Mouse (Mus musculus) limb, embryonic 15.5 days (tissue): ENCODE results near the gene Usp18. TPM values are rescaled to one million over a fixed set of nuclear protein-coding genes. Genes with fewer than 3 reads are reported as not detected.

Experiments
- ATAC-seq: fragments of 200-750 bp; cut with Nextera tagmentation; 2 replicates; pipeline ENCODE4 v1.8.0; 2017; ENCODE audit warnings: low read depth, moderate TSS enrichment; ENCODE audit not compliant: insufficient number of reproducible peaks, low FRiP score, low TSS enrichment
- H3K27ac ChIP-seq: fragments of 300-500 bp; sonication (generic); 2 replicates; pipeline ENCODE4 v1.5.1; 2015; ENCODE audit warnings: moderate library complexity, mild to moderate bottlenecking, inconsistent platforms
- H3K27me3 ChIP-seq: fragments of 300-500 bp; sonication (generic); 2 replicates; pipeline ENCODE4 v1.6.1; 2015; ENCODE audit warnings: inconsistent platforms
- H3K36me3 ChIP-seq: fragments of 300-500 bp; sonication (generic); 2 replicates; pipeline ENCODE4 v1.6.1; 2015; ENCODE audit warnings: inconsistent platforms
- H3K4me1 ChIP-seq: fragments of 300-500 bp; sonication (generic); 2 replicates; pipeline ENCODE4 v1.6.1; 2015; ENCODE audit warnings: inconsistent platforms
- H3K4me2 ChIP-seq: fragments of 300-500 bp; sonication (generic); 2 replicates; pipeline ENCODE4 v1.6.1; 2015; ENCODE audit warnings: mild to moderate bottlenecking, inconsistent platforms
- H3K4me3 ChIP-seq: fragments of 300-500 bp; sonication (generic); 2 replicates; pipeline ENCODE4 v1.5.1; 2015; ENCODE audit warnings: mild to moderate bottlenecking, inconsistent platforms
- H3K9ac ChIP-seq: fragments of 300-500 bp; sonication (generic); 2 replicates; pipeline ENCODE4 v1.6.1; 2015; ENCODE audit warnings: inconsistent platforms
- H3K9me3 ChIP-seq: fragments of 300-500 bp; sonication (generic); 2 replicates; pipeline ENCODE4 v1.6.1; 2016; ENCODE audit warnings: inconsistent platforms
- WGBS: fragments of 180-500 bp; shearing (Covaris S2); methylation state at CpG from one replicate; pipeline ENCODE4 v1.1.7; 2015; 5-methylcytosine and 5-hydroxymethylcytosine counted together
- polyA plus RNA-seq: library from polyadenylated mRNA; unstranded; fragments of >200 nt; fragmentation: Nextera tagmentation; extraction: Ambion mirVana; gene quantifications from 2 replicates; pipeline ENCODE4 v1.2.1, GENCODE M21; 2015

Usp18 gene
- polyA plus RNA-seq, 1 experiment from 2014 or later: 2.0 TPM

GRCm38 (mm10) chr6:121310984-121311383, 65.3 kb downstream of the Usp18 start:
- 80% methylated on average over 6 of the region's 6 CpGs for WGBS
- no peaks in the 10 kb centered on the region for H3K27me3 ChIP-seq
- no peak overlapping the region for H3K9ac ChIP-seq
- H3K4me3 ChIP-seq: no peak overlapping the region
- H3K36me3 ChIP-seq: no peaks in the 10 kb centered on the region
- H3K27ac ChIP-seq: no peak overlapping the region
- H3K4me2 ChIP-seq: no peak overlapping the region
- no peaks in the 10 kb centered on the region for H3K4me1 ChIP-seq
- ATAC-seq: no peak
- H3K9me3 ChIP-seq: no peaks in the 10 kb centered on the region

DNA sequence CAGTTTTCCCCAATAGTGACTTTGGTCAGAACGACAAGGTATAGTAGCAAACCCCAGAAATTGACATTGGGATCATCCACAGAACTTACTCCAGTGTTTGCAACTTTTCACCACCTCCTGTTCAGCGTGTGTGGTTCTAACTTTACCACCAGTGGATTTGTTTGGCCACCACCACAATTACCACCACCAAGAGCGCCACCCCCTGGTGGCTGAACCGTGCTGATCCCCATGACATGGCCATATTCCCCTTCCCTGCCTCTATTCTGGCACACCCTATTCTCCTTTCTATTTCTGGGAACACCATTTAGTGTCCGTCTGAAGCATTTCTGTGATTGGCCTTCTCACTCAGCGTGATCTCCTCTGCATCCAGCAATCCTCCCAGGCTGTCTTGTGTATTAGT, 73.4 kb downstream of the Usp18 start:
- Histone ChIP-seq H3K4me1 (no peaks in the 10 kb centered on the region), H3K27me3 (no peaks in the 10 kb centered on the region), H3K9me3 (no peaks in the 10 kb centered on the region), H3K4me3 (no peak overlapping the region), H3K4me2 (no peak overlapping the region), H3K9ac (no peak overlapping the region), H3K27ac (no peak overlapping the region), H3K36me3 (no peaks in the 10 kb centered on the region)
- WGBS: 64% methylated on average over 6 of the region's 6 CpGs
- no peak for ATAC-seq

Other genes with a start within 250 kb of the Usp18 start
- 9.6 and 9.7 TPM in 2 replicates for gene Mical3, start 114.9 kb upstream of the Usp18 start, polyA plus RNA-seq
- gene Pex26, start 62.2 kb upstream of the Usp18 start, polyA plus RNA-seq: 10.5 and 11.3 TPM in 2 replicates
- gene Tuba8, start 35.2 kb upstream of the Usp18 start, polyA plus RNA-seq: 16.3 and 18.0 TPM in 2 replicates
- gene Slc6a13, start 54.3 kb downstream of the Usp18 start, polyA plus RNA-seq: 2.3 and 4.6 TPM in 2 replicates
- 0.28 TPM in 1 of 2 replicates, not detected in the other for gene Slc6a12, start 97.2 kb downstream of the Usp18 start, polyA plus RNA-seq
- 0.22 and 0.58 TPM in 2 replicates for gene Iqsec3, start 227.8 kb downstream of the Usp18 start, polyA plus RNA-seq